Comparison of ENCODE assay signal across 35 mouse cellular contexts in the genomic region with DNA sequence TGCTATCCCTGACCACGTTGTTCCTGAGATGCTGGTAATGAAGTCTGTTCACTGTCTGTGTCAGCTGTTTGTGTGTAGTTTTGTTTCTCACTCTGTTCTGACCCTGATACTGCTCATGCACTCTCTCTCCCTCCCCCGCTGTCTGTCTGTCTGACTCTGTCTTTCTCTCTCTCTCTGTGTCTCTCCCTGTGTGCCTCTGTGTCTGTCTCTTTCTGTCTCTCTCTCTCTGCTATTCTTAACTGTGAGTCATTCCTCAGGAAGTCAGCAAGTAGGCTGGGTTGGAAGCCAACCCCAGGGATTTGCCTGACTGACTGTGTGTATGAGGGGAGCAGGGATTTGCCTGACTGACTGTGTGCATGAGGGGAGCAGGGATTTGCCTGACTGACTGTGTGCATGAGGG. TPM values are rescaled to one million over a fixed set of nuclear protein-coding genes. Genes with fewer than 3 reads are reported as not detected.
"Had no signal": no experiment of that assay in that cellular context is flagged by ENCODE, and none has a peak within 500 bp of the region (broad histone marks: within the 10 kb centered on the region; RNA-seq: fewer than 3 reads in every experiment).

No protein-coding gene starts in this region.

- H3K9me3 ChIP-seq: hindbrain, embryonic 15.5 days; intestine, embryonic 15.5 days; limb, embryonic 15.5 days had no signal

- H3K9ac ChIP-seq: heart, embryonic 13.5 days; heart, embryonic 15.5 days; hindbrain, embryonic 13.5 days; hindbrain, embryonic 15.5 days; intestine, embryonic 15.5 days; limb, embryonic 13.5 days; limb, embryonic 15.5 days; liver, embryonic 12.5 days; liver, embryonic 14.5 days had no signal

- DNase-seq: gastrocnemius, postnatal 14 days; gastrocnemius, postnatal 36 days; heart, postnatal 14 days; heart, postnatal 36 days; kidney, adult 18-20 months; kidney, adult 8-10 months; kidney, postnatal 10 days; kidney, postnatal 25 days; kidney, postnatal 4 days; layer of hippocampus, postnatal 36 days; left cerebral cortex, postnatal 4 days had no signal

- H3K27ac ChIP-seq: heart, embryonic 13.5 days; heart, embryonic 15.5 days; hindbrain, embryonic 13.5 days; hindbrain, embryonic 15.5 days; intestine, embryonic 15.5 days; layer of hippocampus, adult 2 months; limb, embryonic 13.5 days; limb, embryonic 15.5 days; liver, embryonic 12.5 days; liver, embryonic 14.5 days had no signal

- H3K36me3 ChIP-seq: heart, embryonic 13.5 days; heart, embryonic 15.5 days; hindbrain, embryonic 13.5 days; hindbrain, embryonic 15.5 days; intestine, embryonic 15.5 days; limb, embryonic 13.5 days; limb, embryonic 15.5 days; liver, embryonic 12.5 days had no signal

- ATAC-seq: inflammation-experienced regulatory T-cells, adult 6 months; intestine, embryonic 15.5 days; intestine, postnatal 0 days; liver, embryonic 12.5 days had no signal

- H3K27me3 ChIP-seq: heart, embryonic 13.5 days; heart, embryonic 15.5 days; hindbrain, embryonic 13.5 days; hindbrain, embryonic 15.5 days; intestine, embryonic 15.5 days; limb, embryonic 13.5 days; limb, embryonic 15.5 days; liver, embryonic 12.5 days had no signal

- H3K4me2 ChIP-seq: heart, embryonic 11.5 days; heart, embryonic 13.5 days; heart, embryonic 15.5 days; hindbrain, embryonic 13.5 days; hindbrain, embryonic 15.5 days; intestine, embryonic 15.5 days; limb, embryonic 13.5 days; limb, embryonic 15.5 days; liver, embryonic 12.5 days had no signal

- H3K4me1 ChIP-seq: heart, embryonic 13.5 days; heart, embryonic 15.5 days; hindbrain, embryonic 13.5 days; hindbrain, embryonic 15.5 days; intestine, embryonic 15.5 days; limb, embryonic 13.5 days; limb, embryonic 15.5 days; liver, embryonic 12.5 days had no signal

- H3K4me3 ChIP-seq: heart, embryonic 13.5 days; heart, embryonic 15.5 days; hindbrain, embryonic 13.5 days; hindbrain, embryonic 15.5 days; intestine, embryonic 15.5 days; layer of hippocampus, adult 2 months; limb, embryonic 13.5 days; limb, embryonic 15.5 days; liver, embryonic 12.5 days had no signal

RNA-seq across cellular contexts. Expression of gene Rd3l, which starts 42.2 kb away (rescaled TPM):
- total RNA-seq: gastrocnemius, adult 18-20 months; gastrocnemius, adult 8-10 months; gastrocnemius, postnatal 14 days; gastrocnemius, postnatal 36 days; hematopoietic stem cell, adult 5-6 weeks; layer of hippocampus, adult 2 months; layer of hippocampus, postnatal 36 days; left cerebral cortex, adult 8-10 months; left cerebral cortex, postnatal 10 days; left cerebral cortex, postnatal 4 days; liver, adult 2 months had no signal
- polyA plus RNA-seq: gonadal fat pad, adult 2 months; hindbrain, embryonic 11.5 days; hindbrain, embryonic 13.5 days; hindbrain, embryonic 15.5 days; inflammation-experienced regulatory T-cells, adult 6 months; intestine, embryonic 15.5 days; intestine, postnatal 0 days; kidney, embryonic 14.5 days; kidney, embryonic 16.5 days; limb, embryonic 11.5 days; limb, embryonic 13.5 days; limb, embryonic 15.5 days; liver, adult 2 months; liver, embryonic 12.5 days; liver, embryonic 14.5 days had no signal

RNA-seq across cellular contexts. Expression of gene Tdrd9, which starts 51.9 kb away (rescaled TPM):
- total RNA-seq: gastrocnemius, postnatal 36 days; liver, adult 2 months had no signal
- polyA plus RNA-seq: liver, adult 2 months had no signal
